Mouse (Mus musculus) embryonic facial prominence, embryonic 10.5 days (tissue): ENCODE results near the gene Pgrmc2. TPM values are rescaled to one million over a fixed set of nuclear protein-coding genes. Genes with fewer than 3 reads are reported as not detected.

Experiments
- DNase-seq: peaks from one replicate; pipeline ENCODE4 v3.0.0-alpha.2; 2017; ENCODE audit warnings: low spot score
- H3K27ac ChIP-seq: fragments of 300-500 bp; sonication (generic); replicated peaks from 2 replicates; pipeline ENCODE4 v1.5.1; 2016; ENCODE audit warnings: mild to moderate bottlenecking
- H3K27me3 ChIP-seq: fragments of 300-500 bp; sonication (generic); replicated peaks from 2 replicates; pipeline ENCODE4 v1.6.1; 2016; ENCODE audit warnings: low read depth, mild to moderate bottlenecking; ENCODE audit not compliant: poor library complexity, severe bottlenecking
- H3K36me3 ChIP-seq: fragments of 300-500 bp; sonication (generic); replicated peaks from 2 replicates; pipeline ENCODE4 v1.6.1; 2016; ENCODE audit warnings: mild to moderate bottlenecking, moderate library complexity
- H3K4me1 ChIP-seq: fragments of 300-500 bp; sonication (generic); 2 replicates; pipeline ENCODE4 v1.6.1; 2016
- H3K4me3 ChIP-seq: fragments of 300-500 bp; sonication (generic); 2 replicates; pipeline ENCODE4 v1.5.1; 2016; ENCODE audit warnings: mild to moderate bottlenecking, moderate library complexity
- H3K9me3 ChIP-seq: fragments of 300-500 bp; sonication (generic); 2 replicates; pipeline ENCODE4 v1.6.1; 2016; ENCODE audit warnings: mild to moderate bottlenecking
- WGBS: fragments of 180-500 bp; shearing (Covaris S2); methylation state at CpG from one replicate; pipeline ENCODE4 v1.1.7; 2016; 5-methylcytosine and 5-hydroxymethylcytosine counted together
- polyA plus RNA-seq: library from polyadenylated mRNA; unstranded; fragments of >200 nt; fragmentation: Nextera tagmentation; extraction: Ambion mirVana; gene quantifications from 2 replicates; pipeline ENCODE4 v1.2.1, GENCODE M21; 2016

Pgrmc2 gene
- polyA plus RNA-seq, 1 experiment from 2014 or later: 31.7 TPM

DNA sequence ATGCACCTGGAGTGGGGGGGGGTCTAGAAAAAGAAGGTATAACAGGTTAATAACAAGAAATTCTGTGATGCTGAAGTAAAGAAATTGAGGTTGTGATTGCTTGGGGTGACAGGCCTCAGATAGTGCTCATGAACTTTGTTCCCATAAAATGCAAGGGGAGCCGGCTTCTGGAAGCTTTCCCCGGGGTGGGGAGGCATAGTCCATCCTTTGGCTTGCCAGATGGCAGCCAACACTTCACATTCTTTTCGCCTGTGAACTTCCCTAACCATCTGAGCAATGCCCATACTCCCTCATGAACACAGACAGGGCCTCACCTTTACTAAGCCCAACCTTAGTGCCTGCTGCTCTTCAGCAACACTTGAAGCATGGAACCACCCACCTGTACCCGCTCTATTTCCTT, 9.5 kb upstream of the Pgrmc2 start:
- no peaks in the 10 kb centered on the region for H3K36me3 ChIP-seq
- no peak overlapping the region for H3K4me3 ChIP-seq
- DNase-seq: no peak
- WGBS: 78% methylated on average over 4 of the region's 4 CpGs
- H3K27me3 ChIP-seq: no peaks in the 10 kb centered on the region
- H3K9me3 ChIP-seq: no peaks in the 10 kb centered on the region
- no peak overlapping the region for H3K27ac ChIP-seq
- no peaks in the 10 kb centered on the region for H3K4me1 ChIP-seq

DNA sequence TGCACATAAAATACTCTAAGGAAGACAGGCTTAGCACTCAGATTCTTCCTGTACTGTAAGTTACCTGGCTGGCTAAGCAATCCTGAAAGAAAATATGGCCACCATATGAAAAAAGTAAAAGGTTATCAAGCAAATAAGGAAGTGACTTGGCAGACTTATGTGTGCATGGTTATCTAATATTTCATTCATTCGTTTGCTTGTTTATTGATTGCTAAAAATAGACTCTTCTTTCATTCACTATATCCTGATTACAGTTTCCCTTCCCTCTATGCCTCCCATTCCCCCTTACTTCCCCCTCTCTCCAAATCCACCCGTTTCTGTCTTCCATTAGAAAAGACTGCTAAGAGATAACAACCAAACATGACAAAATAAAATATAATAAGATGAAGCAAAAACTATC, 8.0 kb upstream of the Pgrmc2 start:
- WGBS: 82% methylated on average over 2 of the region's 2 CpGs
- Histone ChIP-seq H3K4me3 (no peak overlapping the region), H3K36me3 (no peaks in the 10 kb centered on the region)

DNA sequence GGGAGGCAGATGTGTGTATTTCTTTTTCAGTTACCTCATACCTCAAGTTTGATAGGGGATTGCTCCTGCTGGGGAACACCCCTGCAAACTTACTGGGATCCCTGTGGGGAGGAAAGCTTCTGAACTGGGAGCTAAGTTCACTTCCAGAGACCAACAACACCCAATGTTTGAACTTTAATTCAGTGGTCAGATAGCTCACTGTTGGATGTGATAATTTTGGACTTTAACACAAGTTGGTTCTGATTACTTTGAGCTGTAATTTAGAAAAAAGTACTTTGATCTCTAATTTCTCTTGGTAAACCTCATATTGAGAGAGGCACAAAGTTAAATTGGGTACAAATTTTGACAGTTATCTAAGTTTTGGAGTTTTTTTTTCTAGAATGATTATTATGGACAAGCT, 4.2 kb upstream of the Pgrmc2 start:
- H3K4me3 ChIP-seq: no peak overlapping the region
- no peaks in the 10 kb centered on the region for H3K27me3 ChIP-seq
- H3K4me1 ChIP-seq: peaks cover 16% of the 10 kb centered on the region
- no peak overlapping the region for H3K27ac ChIP-seq
- no peaks in the 10 kb centered on the region for H3K9me3 ChIP-seq
- no peak for DNase-seq
- no peaks in the 10 kb centered on the region for H3K36me3 ChIP-seq

More for the DNA sequence above, 8.0 kb upstream of the Pgrmc2 start:
- no peaks in the 10 kb centered on the region for H3K27me3 ChIP-seq
- no peak overlapping the region for H3K27ac ChIP-seq
- H3K4me1 ChIP-seq: peaks cover 4% of the 10 kb centered on the region; the same call in 1 of the 2 replicates
- no peak for DNase-seq
- no peaks in the 10 kb centered on the region for H3K9me3 ChIP-seq

DNA sequence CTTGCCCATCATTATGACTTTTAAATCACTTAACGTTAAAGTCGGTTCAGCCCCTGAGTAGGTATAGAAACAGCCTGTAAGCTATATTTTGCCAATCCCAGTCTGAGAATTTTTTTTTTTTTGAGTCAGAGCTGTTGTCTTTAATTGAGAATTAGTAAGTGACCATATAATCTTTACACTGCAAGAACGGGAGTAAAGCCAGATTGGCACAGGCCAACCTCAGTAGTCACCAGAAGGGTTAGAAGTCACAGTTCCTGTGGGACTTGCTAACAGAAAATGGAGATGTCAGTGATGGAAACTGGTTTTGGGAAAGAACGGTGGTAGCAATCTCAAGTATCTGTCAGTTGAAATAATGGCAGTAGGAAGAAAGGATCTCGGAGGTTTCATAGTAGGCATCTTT, 1.6 kb upstream of the Pgrmc2 start:
- no peaks in the 10 kb centered on the region for H3K36me3 ChIP-seq
- H3K4me1 ChIP-seq: peaks cover 29% of the 10 kb centered on the region
- H3K27me3 ChIP-seq: no peaks in the 10 kb centered on the region
- DNase-seq: no peak
- no peak overlapping the region for H3K27ac ChIP-seq
- H3K4me3 ChIP-seq: peak overlapping the region; percentile 95
- 85% methylated on average over 5 of the region's 5 CpGs for WGBS
- H3K9me3 ChIP-seq: no peaks in the 10 kb centered on the region

DNA sequence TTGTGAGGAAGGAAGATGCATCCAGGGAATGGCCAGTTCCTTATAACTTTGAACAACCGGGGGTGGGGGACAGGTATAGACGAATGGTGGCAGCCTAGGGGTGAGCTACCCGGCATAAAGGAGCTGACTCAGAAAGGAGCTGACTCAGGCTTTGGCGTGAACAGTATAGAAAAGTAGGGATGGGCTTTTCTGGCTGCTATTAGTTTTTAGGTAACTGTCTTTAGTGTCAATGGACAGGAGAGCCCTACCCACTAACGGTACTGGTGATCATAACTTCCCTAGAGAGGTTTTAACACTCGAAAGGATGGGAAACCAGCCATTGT, 905 bp upstream of the Pgrmc2 start:
- WGBS: 7% methylated on average over 6 of the region's 6 CpGs
- no peaks in the 10 kb centered on the region for H3K9me3 ChIP-seq
- peak overlapping the region; percentile 94 for H3K27ac ChIP-seq
- no peaks in the 10 kb centered on the region; the same call in 1 of the 2 replicates for H3K36me3 ChIP-seq
- peaks cover 29% of the 10 kb centered on the region for H3K4me1 ChIP-seq
- H3K4me3 ChIP-seq: peak overlapping the region; percentile 95
- no peaks in the 10 kb centered on the region for H3K27me3 ChIP-seq
- DNase-seq: no peak

DNA sequence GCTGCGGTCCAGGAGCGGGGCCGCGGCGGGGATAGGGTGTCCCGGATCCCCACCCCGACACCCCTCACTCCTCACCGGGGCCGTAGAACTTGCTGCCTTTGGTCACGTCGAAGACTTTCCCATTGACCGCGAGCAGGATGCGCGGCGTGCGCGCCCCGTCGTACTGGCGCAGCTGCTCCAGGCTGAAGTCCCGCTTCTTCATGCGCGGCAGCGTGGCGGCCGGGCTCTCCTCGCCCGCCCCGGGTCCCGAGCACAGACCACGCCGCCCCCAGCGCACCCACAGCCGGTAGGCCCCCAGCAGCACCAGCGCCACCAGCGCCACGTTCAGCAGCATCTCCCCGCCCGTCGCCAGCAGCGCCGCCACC, 344 bp downstream of the Pgrmc2 start:
- no peaks in the 10 kb centered on the region for H3K9me3 ChIP-seq
- no peak for DNase-seq
- no peaks in the 10 kb centered on the region; the same call in 1 of the 2 replicates for H3K36me3 ChIP-seq
- WGBS: under 1% methylated on average over 43 of the region's 43 CpGs
- peak overlapping the region; percentile 95 for H3K4me3 ChIP-seq
- H3K27ac ChIP-seq: peak overlapping the region; percentile 94
- no peaks in the 10 kb centered on the region for H3K27me3 ChIP-seq
- H3K4me1 ChIP-seq: peaks cover 29% of the 10 kb centered on the region

DNA sequence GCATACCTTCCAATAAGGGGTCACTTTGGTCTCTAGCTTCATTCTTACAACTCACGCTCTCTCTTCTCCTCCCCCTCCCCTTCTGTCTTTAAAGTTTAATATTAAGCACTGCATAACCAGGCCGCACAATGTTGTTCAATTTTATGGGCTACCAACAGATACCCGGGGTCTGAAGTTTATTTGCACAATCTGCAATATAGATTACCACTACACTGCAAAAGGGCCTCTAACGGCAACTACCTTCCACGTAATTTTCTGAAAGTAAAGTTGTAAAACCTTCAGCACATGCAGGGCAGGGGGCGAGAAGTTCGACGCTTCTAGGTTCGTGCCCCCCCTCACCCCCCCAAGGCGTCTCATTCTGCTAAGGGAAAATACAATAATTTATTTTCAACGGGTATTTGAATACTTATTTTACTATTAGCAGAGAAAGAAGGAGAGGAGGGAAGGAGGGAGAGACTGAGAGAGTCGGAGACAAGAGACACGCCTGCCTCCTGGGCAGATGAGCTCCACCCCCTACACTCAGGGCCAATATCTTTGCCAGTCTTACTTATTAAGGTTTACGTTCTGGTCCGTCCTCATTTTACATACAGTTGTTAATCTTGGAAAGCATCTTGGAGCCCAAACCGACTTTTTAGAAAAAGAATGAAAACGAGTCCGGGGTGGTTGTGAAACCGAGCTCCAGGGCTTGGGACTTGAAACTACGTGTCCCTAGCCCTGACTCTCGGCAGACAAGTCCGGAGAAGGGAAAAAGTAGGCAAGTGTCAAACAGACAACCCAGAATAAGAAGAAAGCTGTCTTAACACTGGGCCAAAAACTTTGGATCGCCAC, 1.2 kb downstream of the Pgrmc2 start:
- no peaks in the 10 kb centered on the region for H3K27me3 ChIP-seq
- H3K36me3 ChIP-seq: no peaks in the 10 kb centered on the region; the same call in 1 of the 2 replicates
- DNase-seq: peak; percentile 30
- H3K4me1 ChIP-seq: peaks cover 29% of the 10 kb centered on the region
- no peaks in the 10 kb centered on the region for H3K9me3 ChIP-seq
- H3K27ac ChIP-seq: peak overlapping the region; percentile 94
- WGBS: 5% methylated on average over 23 of the region's 23 CpGs
- H3K4me3 ChIP-seq: peak overlapping the region; percentile 95

DNA sequence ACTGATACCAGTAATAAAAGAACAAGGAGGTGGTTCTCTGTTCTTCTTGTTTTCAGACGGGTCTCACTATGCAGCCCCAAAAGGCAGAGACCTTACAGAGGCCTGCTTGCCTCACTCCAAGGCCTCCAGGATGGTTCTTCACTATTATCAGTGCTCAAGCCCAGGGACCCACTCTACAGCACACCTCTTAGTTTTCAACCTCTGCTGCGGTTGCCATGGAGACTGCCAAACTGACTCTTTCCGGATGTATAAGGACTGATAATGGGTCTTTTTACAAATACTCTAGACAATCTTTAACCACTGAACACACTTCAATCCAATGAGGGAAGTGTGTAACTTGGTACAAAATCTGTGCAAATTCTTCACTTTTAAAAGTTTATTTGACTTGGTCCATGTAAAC, 2.1 kb downstream of the Pgrmc2 start:
- Histone ChIP-seq H3K4me3 (peak overlapping the region; percentile 95), H3K27me3 (no peaks in the 10 kb centered on the region), H3K27ac (no peak overlapping the region), H3K4me1 (peaks cover 25% of the 10 kb centered on the region), H3K9me3 (no peaks in the 10 kb centered on the region), H3K36me3 (no peaks in the 10 kb centered on the region; the same call in 1 of the 2 replicates)
- peak; percentile 27 for DNase-seq
- WGBS: 59% methylated on average over 3 of the region's 3 CpGs

DNA sequence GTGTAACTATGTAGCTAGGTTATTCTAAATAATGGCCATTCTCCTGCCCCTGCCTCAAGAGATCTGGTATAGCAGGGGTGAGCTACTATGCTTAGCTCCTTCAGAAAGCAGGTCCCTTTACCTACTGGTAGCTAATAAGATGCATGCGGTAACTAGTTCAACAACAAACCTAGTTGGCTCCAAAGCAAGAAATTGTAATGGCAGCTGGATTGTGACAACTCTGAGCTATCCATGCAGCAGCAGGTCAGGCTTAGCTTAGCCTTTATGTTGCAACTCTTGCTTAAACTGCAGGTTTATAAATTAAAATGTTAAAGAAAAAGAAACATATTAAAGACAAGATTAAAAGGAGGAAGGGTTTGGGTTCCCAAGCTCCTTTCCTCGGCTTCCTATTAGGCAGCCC, 4.2 kb downstream of the Pgrmc2 start:
- Histone ChIP-seq H3K27ac (no peak overlapping the region), H3K27me3 (no peaks in the 10 kb centered on the region), H3K4me1 (peaks cover 13% of the 10 kb centered on the region), H3K4me3 (no peak overlapping the region), H3K9me3 (no peaks in the 10 kb centered on the region), H3K36me3 (no peaks in the 10 kb centered on the region; the same call in 1 of the 2 replicates)
- WGBS: 96% methylated on average over 2 of the region's 2 CpGs
- DNase-seq: no peak

DNA sequence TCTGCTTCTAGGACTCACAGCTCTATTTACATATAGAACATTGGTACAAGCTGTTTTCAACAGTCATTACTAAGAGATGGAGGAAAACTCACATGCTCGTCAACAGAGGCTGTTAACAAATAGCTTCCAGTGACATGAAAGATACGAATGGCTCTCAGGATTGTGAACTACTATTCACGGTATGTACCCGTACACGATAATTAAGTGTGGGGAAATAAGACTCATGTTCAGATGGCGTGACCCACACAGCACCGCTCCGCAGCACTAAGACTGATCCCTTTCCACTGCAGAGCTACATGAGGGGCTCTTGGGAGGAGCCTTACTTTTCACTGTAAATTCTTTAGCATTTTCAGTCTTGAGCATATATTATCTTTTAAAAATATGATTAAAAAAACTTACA, 7.5 kb downstream of the Pgrmc2 start:
- Histone ChIP-seq H3K36me3 (no peaks in the 10 kb centered on the region; the same call in 1 of the 2 replicates), H3K9me3 (no peaks in the 10 kb centered on the region), H3K27me3 (no peaks in the 10 kb centered on the region), H3K4me3 (no peak overlapping the region), H3K27ac (no peak overlapping the region), H3K4me1 (peaks cover 1% of the 10 kb centered on the region; the same call in 1 of the 2 replicates)
- 93% methylated on average over 8 of the region's 8 CpGs for WGBS
- no peak for DNase-seq

DNA sequence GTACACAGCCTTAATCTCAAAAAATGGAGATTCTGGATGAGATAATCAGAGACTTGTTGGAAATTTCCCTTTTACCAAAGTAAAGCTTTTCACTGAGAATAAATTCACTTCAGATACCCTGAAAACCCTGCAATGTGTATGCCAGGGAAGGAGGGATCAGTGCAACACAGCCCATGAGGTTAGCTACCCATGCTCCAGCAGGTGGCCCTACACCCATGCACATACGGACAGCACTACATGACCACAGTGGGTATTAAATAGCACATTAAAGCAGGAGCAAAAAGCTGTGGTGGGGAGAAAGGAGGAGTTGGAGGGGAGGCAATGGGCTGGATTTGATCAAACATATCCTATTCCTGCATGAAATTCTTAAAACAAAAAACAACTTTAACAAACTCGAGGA, 12.3 kb downstream of the Pgrmc2 start:
- no peak for DNase-seq
- Histone ChIP-seq H3K4me3 (no peak overlapping the region), H3K27ac (no peak overlapping the region), H3K27me3 (no peaks in the 10 kb centered on the region), H3K9me3 (no peaks in the 10 kb centered on the region), H3K4me1 (no peaks in the 10 kb centered on the region), H3K36me3 (peaks cover 42% of the 10 kb centered on the region)
- 75% methylated on average over 2 of the region's 2 CpGs for WGBS

DNA sequence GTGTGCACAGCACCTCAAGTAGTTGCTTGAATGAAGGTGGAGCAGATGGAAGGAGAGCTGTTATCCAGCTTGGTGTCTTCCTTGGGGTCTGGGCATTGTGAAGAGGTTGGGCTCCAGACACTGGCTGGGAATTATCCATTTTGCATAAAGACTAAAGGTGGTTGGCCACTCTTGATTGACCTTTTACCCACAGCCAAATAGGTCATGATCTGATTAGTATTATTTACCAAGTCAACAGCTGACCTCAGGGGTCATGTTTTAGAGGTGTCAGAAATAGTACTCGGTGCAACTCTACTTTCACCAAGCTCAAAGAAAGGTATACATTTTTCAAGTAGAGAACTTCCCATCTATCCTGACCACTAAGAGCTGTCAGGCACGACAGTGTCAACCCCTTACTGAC, 17.5 kb downstream of the Pgrmc2 start:
- H3K9me3 ChIP-seq: no peaks in the 10 kb centered on the region
- WGBS: 82% methylated on average over 2 of the region's 2 CpGs
- DNase-seq: no peak
- H3K36me3 ChIP-seq: peaks cover 72% of the 10 kb centered on the region
- no peak overlapping the region for H3K27ac ChIP-seq
- no peak overlapping the region for H3K4me3 ChIP-seq
- H3K4me1 ChIP-seq: no peaks in the 10 kb centered on the region
- H3K27me3 ChIP-seq: no peaks in the 10 kb centered on the region

DNA sequence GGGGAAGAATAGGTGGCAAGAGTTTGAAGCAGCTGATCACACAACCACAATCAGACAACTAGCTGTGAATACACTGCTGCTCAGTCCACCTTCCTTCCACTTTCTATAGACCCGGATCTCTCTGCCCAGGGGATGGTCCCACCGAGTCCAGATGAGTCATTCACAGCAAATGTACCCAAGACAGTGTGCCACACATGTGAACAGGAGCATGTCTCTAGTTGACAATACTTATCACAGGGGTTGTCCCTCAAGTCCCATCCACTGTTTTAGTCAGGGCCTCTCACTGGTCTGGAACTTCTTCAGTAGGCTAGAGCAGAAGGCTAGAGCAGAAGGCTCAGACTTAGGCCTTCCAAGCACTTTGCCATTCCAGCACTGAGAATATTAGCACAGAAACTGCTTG, 20.1 kb downstream of the Pgrmc2 start:
- Histone ChIP-seq H3K36me3 (peaks cover 51% of the 10 kb centered on the region), H3K27ac (no peak overlapping the region)

More for the DNA sequence above, 20.1 kb downstream of the Pgrmc2 start:
- H3K4me3 ChIP-seq: no peak overlapping the region
- no peaks in the 10 kb centered on the region for H3K4me1 ChIP-seq
- DNase-seq: no peak
- H3K9me3 ChIP-seq: no peaks in the 10 kb centered on the region
- H3K27me3 ChIP-seq: no peaks in the 10 kb centered on the region
- WGBS: 93% methylated on average over 2 of the region's 2 CpGs
